Mouse (Mus musculus): Measurements from ENCODE around the gene Zmym3.

DNA sequence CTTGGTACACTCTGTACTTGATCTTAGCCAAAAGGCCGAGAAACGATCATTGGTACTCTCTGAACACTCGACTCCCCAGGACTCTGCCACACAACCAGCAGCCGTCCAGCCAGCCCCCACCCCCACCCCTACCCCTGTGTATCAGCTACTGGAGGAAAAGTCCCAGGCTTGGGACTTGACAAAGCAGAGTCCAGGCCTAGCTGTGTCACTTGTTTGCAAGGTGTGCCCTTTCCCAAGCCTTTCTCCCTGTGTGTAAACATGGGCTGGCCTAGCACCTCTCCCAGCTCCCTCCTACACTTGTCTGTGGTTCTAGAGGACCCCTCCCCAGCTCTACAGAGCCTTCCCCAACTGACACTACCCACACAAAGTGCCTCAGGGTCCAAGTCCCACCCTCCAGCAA is 34.4 kb downstream of the Zmym3 start:
- no peak for TF ChIP-seq CTCF (conservative IDR thresholded peaks at IDR 0.05; ENCODE audit: low read length)
- no peak for TF ChIP-seq POU5F1 (IDR thresholded peaks at IDR 0.05; ENCODE audit: borderline replicate concordance, low read length)
- TF ChIP-seq NANOG (IDR thresholded peaks at IDR 0.05; ENCODE audit: borderline replicate concordance, low read length), result no peak
